Mouse (Mus musculus) hindbrain, embryonic 11.5 days (tissue): ENCODE measurements at regions not wholly inside any gene's neighbourhood (a gene's known extent, or its start where the extent isn't known, plus 50 kb on each side); places are given as distances from the start of the nearest gene placed in this dataset.
"Not testable (repeated sequence)": the region's sequence is repeated elsewhere in the genome, so short reads cannot be mapped to it uniquely, and the experiment has no call there.

Source experiments
- ATAC-seq: fragments of 200-750 bp; cut with Nextera tagmentation; 2 replicates; pipeline ENCODE4 v1.8.0; 2017; ENCODE audit warnings: mild to moderate bottlenecking, moderate TSS enrichment, moderate library complexity; ENCODE audit not compliant: low FRiP score
- DNase-seq: peaks from one replicate; pipeline ENCODE4 v3.0.0-alpha.2; 2015; ENCODE audit warnings: low spot score
- H3K27ac ChIP-seq: fragments of 300-500 bp; sonication (generic); 2 replicates; pipeline ENCODE4 v1.5.1; 2014; ENCODE audit warnings: mild to moderate bottlenecking, low read depth, low read length
- H3K27me3 ChIP-seq: fragments of 300-500 bp; sonication (generic); 2 replicates; pipeline ENCODE4 v1.6.1; 2014; ENCODE audit warnings: mild to moderate bottlenecking, low read length, moderate library complexity, mixed read lengths; ENCODE audit not compliant: control insufficient read depth, insufficient read depth
- H3K36me3 ChIP-seq: fragments of 300-500 bp; sonication (generic); 2 replicates; pipeline ENCODE4 v1.6.1; 2014; ENCODE audit warnings: mild to moderate bottlenecking, low read length, moderate library complexity, mixed read lengths; ENCODE audit not compliant: control insufficient read depth, insufficient read depth
- H3K4me1 ChIP-seq: fragments of 300-500 bp; sonication (generic); replicated peaks from 2 replicates; pipeline ENCODE4 v1.6.1; 2014; ENCODE audit warnings: low read length, mixed read lengths; ENCODE audit not compliant: control insufficient read depth, insufficient read depth
- H3K4me2 ChIP-seq: fragments of 300-500 bp; sonication (generic); replicated peaks from 2 replicates; pipeline ENCODE4 v1.6.1; 2014; ENCODE audit warnings: mild to moderate bottlenecking, low read depth, low read length
- H3K4me3 ChIP-seq: fragments of 300-500 bp; sonication (generic); 2 replicates; pipeline ENCODE4 v1.5.1; 2014; ENCODE audit warnings: low read depth, low read length
- H3K9ac ChIP-seq: fragments of 300-500 bp; sonication (generic); 2 replicates; pipeline ENCODE4 v1.6.1; 2014; ENCODE audit warnings: low read depth, low read length
- H3K9me3 ChIP-seq: fragments of 300-500 bp; sonication (generic); 2 replicates; pipeline ENCODE4 v1.6.1; 2016; ENCODE audit warnings: low read length; ENCODE audit not compliant: control insufficient read depth
- WGBS: fragments of 180-500 bp; shearing (Covaris S2); extraction: QIAGEN DNeasy Blood & Tissue Kit; methylation state at CpG from one replicate; pipeline ENCODE4 v1.1.7; 2014; 5-methylcytosine and 5-hydroxymethylcytosine counted together

- ATAC-seq = no peak
Observed at GRCm38 (mm10) chr16:55758707-55759067, 80.0 kb downstream of the Nfkbiz start.

GRCm38 (mm10) chr16:55757952-55758706, 80.6 kb downstream of the Nfkbiz start:
- no peaks in the 10 kb centered on the region for H3K9me3 ChIP-seq
- WGBS = 63% methylated on average over 5 of the region's 5 CpGs
- no peak overlapping the region for H3K4me2 ChIP-seq
- ATAC-seq = no peak
- no peak overlapping the region for H3K4me3 ChIP-seq
- DNase-seq = no peak
- H3K27me3 ChIP-seq = no peaks in the 10 kb centered on the region
- no peak overlapping the region for H3K27ac ChIP-seq
- no peak overlapping the region for H3K9ac ChIP-seq
- no peaks in the 10 kb centered on the region for H3K36me3 ChIP-seq
- H3K4me1 ChIP-seq = no peaks in the 10 kb centered on the region

More at GRCm38 (mm10) chr16:55758707-55759067, 80.0 kb downstream of the Nfkbiz start:
- H3K36me3 ChIP-seq = no peaks in the 10 kb centered on the region
- H3K4me1 ChIP-seq = no peaks in the 10 kb centered on the region
- H3K27me3 ChIP-seq = no peaks in the 10 kb centered on the region
- no peak overlapping the region for H3K4me3 ChIP-seq
- H3K9me3 ChIP-seq = no peaks in the 10 kb centered on the region
- WGBS = 79% methylated on average over 11 of the region's 11 CpGs
- H3K9ac ChIP-seq = no peak overlapping the region
- H3K4me2 ChIP-seq = no peak overlapping the region
- DNase-seq = no peak
- H3K27ac ChIP-seq = no peak overlapping the region

DNA sequence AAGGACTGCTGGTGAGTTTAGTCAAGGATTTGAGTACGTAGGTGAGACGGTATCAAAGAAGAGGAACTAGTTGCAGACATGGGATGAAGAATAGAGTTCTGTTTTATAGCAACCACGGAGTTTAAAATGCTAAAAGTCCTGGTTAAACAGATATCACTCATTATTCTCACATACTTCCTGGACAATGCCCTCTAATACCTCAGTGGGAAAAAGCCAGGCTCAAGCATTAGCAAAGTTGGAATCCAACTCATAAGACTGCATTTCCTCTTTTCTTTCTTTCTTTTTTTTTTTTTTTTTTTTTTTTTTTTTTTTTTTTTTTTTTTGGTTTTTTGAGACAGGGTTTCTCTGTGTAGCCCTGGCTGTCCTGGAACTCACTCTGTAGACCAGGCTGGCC, 81.3 kb downstream of the Nfkbiz start:
- DNase-seq, H3K4me2 ChIP-seq, H3K4me3 ChIP-seq, H3K4me1 ChIP-seq, H3K9me3 ChIP-seq, H3K27me3 ChIP-seq, H3K36me3 ChIP-seq, H3K27ac ChIP-seq, H3K9ac ChIP-seq, ATAC-seq: not testable (repeated sequence)
- 91% methylated on average over 3 of the region's 3 CpGs for WGBS

DNA sequence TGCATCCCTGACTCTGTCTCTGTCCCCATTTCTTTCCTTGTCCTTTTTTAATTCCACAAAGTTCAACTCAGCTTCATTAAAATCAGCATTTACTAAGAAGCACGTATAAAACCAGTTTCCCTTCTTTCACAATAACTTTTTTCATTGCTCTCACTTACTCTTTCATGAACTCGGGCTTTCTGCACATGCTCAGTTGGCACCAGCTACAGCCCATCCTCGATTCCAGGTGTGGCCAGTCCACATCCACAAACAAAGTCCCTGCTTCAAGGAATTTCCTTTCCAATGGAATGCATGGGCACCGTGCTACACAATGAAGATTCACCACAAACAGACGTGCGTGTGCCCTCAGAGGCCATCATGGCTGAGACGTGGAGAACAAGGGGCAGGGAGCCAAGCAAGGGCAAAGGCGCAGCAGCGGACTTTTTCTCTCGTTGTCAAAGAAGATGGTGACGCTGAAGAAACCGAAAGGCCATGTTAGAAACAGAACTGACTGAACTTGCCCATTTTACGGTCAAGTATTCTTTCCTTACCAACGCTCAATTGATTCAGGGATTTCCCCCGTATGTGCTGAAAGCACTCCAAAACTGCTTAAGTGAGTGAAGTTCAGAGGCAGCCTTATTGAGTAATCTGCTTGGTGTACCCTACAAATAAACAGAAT, 81.8 kb downstream of the Nfkbiz start:
- Histone ChIP-seq H3K36me3 (no peaks in the 10 kb centered on the region), H3K9me3 (no peaks in the 10 kb centered on the region), H3K27me3 (no peaks in the 10 kb centered on the region), H3K4me2 (no peak overlapping the region), H3K27ac (no peak overlapping the region), H3K9ac (no peak overlapping the region), H3K4me1 (no peaks in the 10 kb centered on the region), H3K4me3 (no peak overlapping the region)
- ATAC-seq = no peak
- no peak for DNase-seq
- 89% methylated on average over 15 of the region's 15 CpGs for WGBS

GRCm38 (mm10) chr16:55755309-55755832, 83.3 kb downstream of the Nfkbiz start:
- H3K9me3 ChIP-seq = no peaks in the 10 kb centered on the region
- H3K4me3 ChIP-seq = no peak overlapping the region
- no peaks in the 10 kb centered on the region for H3K36me3 ChIP-seq
- no peaks in the 10 kb centered on the region for H3K4me1 ChIP-seq
- no peaks in the 10 kb centered on the region for H3K27me3 ChIP-seq
- no peak for ATAC-seq
- 79% methylated on average over 6 of the region's 6 CpGs for WGBS
- H3K27ac ChIP-seq = no peak overlapping the region
- H3K4me2 ChIP-seq = no peak overlapping the region
- no peak overlapping the region for H3K9ac ChIP-seq
- no peak for DNase-seq

DNA sequence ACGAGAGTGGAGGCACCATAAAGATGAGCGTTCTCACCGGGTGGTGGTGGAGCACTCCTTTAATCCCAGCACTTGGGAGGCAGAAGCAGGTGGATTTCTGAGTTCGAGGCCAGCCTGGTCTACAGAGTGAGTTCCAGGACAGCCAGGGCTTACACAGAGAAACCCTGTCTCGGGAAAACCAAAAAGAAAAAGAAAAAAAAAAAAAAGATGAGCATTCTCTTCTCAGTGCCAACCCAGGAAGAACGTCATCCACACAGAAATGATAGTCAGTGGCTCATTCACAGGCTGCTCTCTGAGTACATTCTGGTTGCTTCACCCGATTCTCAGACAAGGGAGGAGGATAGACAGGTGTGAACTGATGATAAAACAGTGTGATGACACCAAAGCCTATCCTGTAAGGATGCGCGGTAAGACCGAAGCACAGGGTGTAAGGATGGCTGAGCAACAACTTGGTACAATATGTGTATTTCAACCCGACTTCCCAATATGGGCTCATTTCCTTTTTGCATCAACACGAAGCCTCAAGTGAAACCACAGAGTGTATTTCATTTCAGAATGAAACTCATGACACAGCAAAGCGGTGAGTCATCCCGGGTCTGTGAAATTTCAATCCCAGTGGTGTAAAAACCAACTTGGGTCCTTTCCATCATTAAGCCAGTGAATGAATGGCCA, 84.5 kb downstream of the Nfkbiz start:
- DNase-seq (no peak), ATAC-seq (no peak)
- Histone ChIP-seq H3K27me3 (no peaks in the 10 kb centered on the region), H3K9me3 (no peaks in the 10 kb centered on the region), H3K4me3 (no peak overlapping the region), H3K36me3 (no peaks in the 10 kb centered on the region), H3K4me2 (no peak overlapping the region), H3K4me1 (no peaks in the 10 kb centered on the region), H3K9ac (no peak overlapping the region), H3K27ac (no peak overlapping the region)
- 90% methylated on average over 14 of the region's 14 CpGs for WGBS

DNA sequence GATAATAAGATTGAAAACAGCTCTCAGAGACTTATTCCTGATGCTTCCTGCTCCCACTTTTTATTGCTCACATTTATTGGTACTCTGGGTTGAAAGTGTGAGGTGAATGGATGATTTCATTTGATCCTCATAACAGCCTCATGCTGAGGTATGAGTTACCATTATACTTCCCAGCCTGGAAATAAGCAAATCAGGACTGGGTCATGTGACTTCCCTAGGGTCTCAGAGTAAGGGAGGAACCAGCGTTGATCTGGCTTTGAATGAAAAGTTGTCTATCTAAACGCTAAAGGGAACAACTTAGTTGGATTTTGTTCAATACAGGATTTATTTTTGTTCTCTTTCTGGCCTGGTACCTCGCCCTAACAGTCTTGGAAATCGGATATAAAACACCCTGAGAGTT, 85.3 kb downstream of the Nfkbiz start:
- DNase-seq (no peak), ATAC-seq (no peak)
- no peak overlapping the region for H3K27ac ChIP-seq
- WGBS = 73% methylated on average over 4 of the region's 4 CpGs
- no peak overlapping the region for H3K9ac ChIP-seq
- H3K9me3 ChIP-seq = no peaks in the 10 kb centered on the region
- no peak overlapping the region for H3K4me3 ChIP-seq
- H3K27me3 ChIP-seq = no peaks in the 10 kb centered on the region
- no peak overlapping the region for H3K4me2 ChIP-seq
- H3K4me1 ChIP-seq = no peaks in the 10 kb centered on the region
- no peaks in the 10 kb centered on the region for H3K36me3 ChIP-seq

- DNase-seq = no peak
Observed at GRCm38 (mm10) chr16:55747250-55747649, 91.4 kb downstream of the Nfkbiz start.

More at GRCm38 (mm10) chr16:55747250-55747649, 91.4 kb downstream of the Nfkbiz start:
- Histone ChIP-seq H3K9ac (no peak overlapping the region), H3K27ac (no peak overlapping the region), H3K9me3 (no peaks in the 10 kb centered on the region), H3K36me3 (no peaks in the 10 kb centered on the region), H3K4me2 (no peak overlapping the region), H3K4me1 (no peaks in the 10 kb centered on the region), H3K27me3 (no peaks in the 10 kb centered on the region), H3K4me3 (no peak overlapping the region)
- WGBS = 74% methylated on average over 2 of the region's 2 CpGs
- ATAC-seq = no peak
